Mouse (Mus musculus) layer of hippocampus, adult 2 months (tissue): ENCODE data around the gene Pth1r. TPM values are rescaled to one million over a fixed set of nuclear protein-coding genes. Genes with fewer than 3 reads are reported as not detected.

Experiments used
- DNase-seq, 2 experiments: peaks; one replicate each; pipeline ENCODE4 v3.0.0; 2022; ENCODE audit warnings: low spot score in 2 of 2
- H3K27ac ChIP-seq: fragments of 200-600 bp; 2 replicates; pipeline ENCODE4 v1.8.1; 2022
- H3K4me3 ChIP-seq: fragments of 200-600 bp; 2 replicates; pipeline ENCODE4 v1.8.1; 2022; ENCODE audit warnings: mild to moderate bottlenecking
- CTCF ChIP-seq: fragments of 200-600 bp; conservative IDR thresholded peaks from 2 replicates; pipeline ENCODE4 v1.8.1; 2022; ENCODE audit warnings: antibody characterized with exemption, mild to moderate bottlenecking, moderate library complexity
- total RNA-seq, 2 experiments: library from RNA; stranded (reverse); gene quantifications; 2 replicates each; pipeline ENCODE4 v1.2.3; 2021

The Pth1r gene
- total RNA-seq, 2 experiments from 2014 or later, result 4.4 to 5.0 TPM

GRCm38 (mm10) chr9:110702848-110703247, 44.1 kb downstream of the Pth1r start:
- TF ChIP-seq CTCF, result no peak
- no peak for DNase-seq
- Histone ChIP-seq H3K4me3 (no peak overlapping the region), H3K27ac (peak overlapping the region; percentile 33; the same call in 1 of the 2 replicates)

GRCm38 (mm10) chr9:110701114-110702032, 45.6 kb downstream of the Pth1r start:
- H3K27ac ChIP-seq, result no peak overlapping the region
- H3K4me3 ChIP-seq, result no peak overlapping the region
- DNase-seq, result no peak
- no peak for TF ChIP-seq CTCF

GRCm38 (mm10) chr9:110699574-110699973, 47.4 kb downstream of the Pth1r start:
- Histone ChIP-seq H3K4me3 (no peak overlapping the region), H3K27ac (no peak overlapping the region)
- DNase-seq, result no peak
- no peak for TF ChIP-seq CTCF

- H3K4me3 ChIP-seq, result no peak overlapping the region
Measured at GRCm38 (mm10) chr9:110697465-110697864, 49.5 kb downstream of the Pth1r start.

GRCm38 (mm10) chr9:110696427-110696826, 50.5 kb downstream of the Pth1r start:
- TF ChIP-seq CTCF, result no peak
- DNase-seq, result no peak
- H3K4me3 ChIP-seq, result no peak overlapping the region
- H3K27ac ChIP-seq, result no peak overlapping the region

More at GRCm38 (mm10) chr9:110697465-110697864, 49.5 kb downstream of the Pth1r start:
- no peak for DNase-seq
- TF ChIP-seq CTCF, result no peak
- H3K27ac ChIP-seq, result 0 out of 2 replicates have a peak overlapping the region, but pooled peaks have one; percentile 10

DNA sequence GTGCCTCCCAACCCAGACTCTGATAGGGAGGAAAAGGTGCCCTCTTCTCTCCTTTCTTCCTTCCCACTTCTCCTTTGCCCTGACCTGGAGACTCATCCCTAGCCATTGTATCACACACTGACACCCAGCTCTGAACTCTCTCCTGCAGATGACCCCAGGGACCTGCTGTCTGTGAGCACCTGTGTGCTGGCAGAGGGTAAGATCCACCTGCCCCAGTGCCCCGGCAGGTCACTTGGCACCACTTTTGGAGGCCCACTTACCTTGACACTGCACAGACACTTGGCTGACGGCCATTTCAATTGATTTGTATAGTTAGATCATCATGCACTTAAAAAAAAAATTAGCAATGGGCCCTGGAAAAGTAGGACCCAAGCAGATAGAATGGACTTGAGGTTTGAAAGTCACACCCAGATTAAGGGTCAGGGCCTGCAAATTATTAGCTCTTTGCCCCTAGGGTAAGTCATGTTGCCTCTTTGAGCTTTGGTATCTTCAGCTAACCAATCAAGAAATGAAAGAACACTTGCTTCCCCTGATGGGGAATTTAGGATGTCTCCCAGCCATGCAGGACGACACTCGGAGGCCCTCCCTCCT, 51.7 kb downstream of the Pth1r start:
- no peak overlapping the region for H3K27ac ChIP-seq
- no peak for DNase-seq
- no peak for TF ChIP-seq CTCF
- H3K4me3 ChIP-seq, result no peak overlapping the region

DNA sequence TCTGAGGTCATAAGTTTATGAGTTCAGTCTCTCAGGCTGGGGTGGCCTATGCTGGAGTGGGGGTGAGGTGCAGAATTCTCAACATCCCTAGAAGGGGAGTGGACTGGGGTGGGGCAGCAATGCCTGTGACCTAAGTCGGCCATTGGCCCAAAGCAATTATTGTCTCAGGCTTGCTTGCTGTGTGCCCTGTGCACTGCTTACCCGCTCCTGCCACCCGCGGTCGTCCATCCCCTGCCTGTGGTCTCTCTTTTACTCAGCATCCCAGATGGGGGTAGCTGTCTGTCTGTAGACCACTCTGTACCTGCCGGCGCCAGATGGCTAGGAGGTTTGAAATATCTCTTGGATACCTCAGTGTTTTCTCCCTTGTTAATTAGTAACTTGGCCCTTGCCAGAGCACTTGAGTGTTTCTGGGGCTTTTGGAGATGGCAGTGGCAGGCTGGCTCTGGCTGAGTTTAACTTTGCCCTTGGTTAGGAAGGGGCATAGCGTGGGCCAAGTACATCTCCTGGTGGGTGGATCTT, 57.6 kb downstream of the Pth1r start:
- no peak for DNase-seq
- TF ChIP-seq CTCF, result no peak
- Histone ChIP-seq H3K4me3 (no peak overlapping the region), H3K27ac (no peak overlapping the region; the same call in 1 of the 2 replicates)

DNA sequence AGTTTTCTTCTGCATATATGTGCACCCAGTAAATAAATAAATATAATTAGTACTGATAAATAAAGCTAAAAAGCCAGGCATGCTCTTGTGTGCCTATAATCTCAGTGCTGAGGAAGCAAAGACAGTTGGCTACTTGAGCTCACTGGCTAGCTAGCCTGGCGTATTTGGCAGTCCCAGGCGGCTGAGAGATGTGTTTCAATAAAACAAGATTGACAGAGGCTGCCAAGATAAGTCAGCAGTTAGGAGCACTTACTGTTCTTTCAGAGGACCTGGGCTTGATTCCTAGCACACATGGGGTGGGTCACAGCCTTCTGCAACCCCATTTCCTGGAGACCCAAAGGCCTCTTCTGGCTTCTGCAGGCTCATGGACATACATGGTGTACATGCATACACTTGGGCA, 59.1 kb downstream of the Pth1r start:
- no peak for TF ChIP-seq CTCF
- H3K27ac ChIP-seq, result no peak overlapping the region
- DNase-seq, result no peak
- H3K4me3 ChIP-seq, result no peak overlapping the region

DNA sequence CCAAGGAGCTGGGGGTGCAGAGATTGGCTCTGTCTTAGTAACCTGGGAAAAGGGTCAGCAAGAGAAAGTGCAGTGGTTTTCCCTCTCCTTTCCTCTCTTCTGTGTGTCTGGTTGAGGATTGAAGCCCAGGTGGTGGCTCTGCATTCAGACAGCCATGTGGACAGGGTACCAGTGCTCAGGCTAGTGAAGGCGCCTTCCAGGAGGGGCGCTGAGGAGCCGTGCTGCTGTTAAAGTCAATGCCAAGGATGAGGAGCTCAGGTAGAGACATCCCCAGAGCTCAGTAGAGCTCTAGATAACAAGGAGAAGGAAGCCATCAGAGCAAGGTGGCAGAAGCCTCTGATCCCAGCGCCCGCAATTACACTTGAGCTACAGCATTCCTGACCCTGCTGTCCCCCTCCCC, 59.9 kb downstream of the Pth1r start:
- Histone ChIP-seq H3K27ac (no peak overlapping the region), H3K4me3 (no peak overlapping the region)
- 0 out of 2 replicates have a peak, but pooled peaks have one; percentile 19 for TF ChIP-seq CTCF
- DNase-seq, result no peak

DNA sequence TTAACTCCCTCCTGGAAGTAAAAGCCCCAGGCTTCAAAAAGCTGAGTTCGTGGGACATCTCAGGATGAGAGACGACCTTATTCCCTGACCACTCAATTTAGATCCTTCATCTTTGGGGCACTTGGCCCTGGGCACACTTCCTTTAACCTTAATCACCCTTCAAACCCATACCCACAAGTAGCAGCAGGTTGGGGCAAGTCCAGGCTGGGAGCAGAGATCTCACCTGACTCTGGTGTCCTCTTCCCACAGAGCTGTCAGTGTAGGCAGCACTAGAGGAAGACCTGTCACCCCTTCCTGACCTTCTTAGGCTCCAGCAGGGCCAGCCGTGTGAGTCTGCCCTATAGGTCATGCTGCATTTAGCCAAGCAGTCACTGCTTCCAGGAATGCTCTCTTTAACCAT, 60.5 kb downstream of the Pth1r start:
- no peak overlapping the region for H3K4me3 ChIP-seq
- TF ChIP-seq CTCF, result no peak
- no peak overlapping the region for H3K27ac ChIP-seq

GRCm38 (mm10) chr9:110685591-110685990, 61.4 kb downstream of the Pth1r start:
- DNase-seq, result no peak
- H3K4me3 ChIP-seq, result no peak overlapping the region
- no peak for TF ChIP-seq CTCF
- no peak overlapping the region for H3K27ac ChIP-seq

More for the DNA sequence above, 60.5 kb downstream of the Pth1r start:
- DNase-seq, result no peak

GRCm38 (mm10) chr9:110685187-110685586, 61.8 kb downstream of the Pth1r start:
- peak overlapping the region; percentile 78; the same call in 1 of the 2 replicates for H3K27ac ChIP-seq
- DNase-seq, result no peak
- no peak for TF ChIP-seq CTCF
- no peak overlapping the region for H3K4me3 ChIP-seq

DNA sequence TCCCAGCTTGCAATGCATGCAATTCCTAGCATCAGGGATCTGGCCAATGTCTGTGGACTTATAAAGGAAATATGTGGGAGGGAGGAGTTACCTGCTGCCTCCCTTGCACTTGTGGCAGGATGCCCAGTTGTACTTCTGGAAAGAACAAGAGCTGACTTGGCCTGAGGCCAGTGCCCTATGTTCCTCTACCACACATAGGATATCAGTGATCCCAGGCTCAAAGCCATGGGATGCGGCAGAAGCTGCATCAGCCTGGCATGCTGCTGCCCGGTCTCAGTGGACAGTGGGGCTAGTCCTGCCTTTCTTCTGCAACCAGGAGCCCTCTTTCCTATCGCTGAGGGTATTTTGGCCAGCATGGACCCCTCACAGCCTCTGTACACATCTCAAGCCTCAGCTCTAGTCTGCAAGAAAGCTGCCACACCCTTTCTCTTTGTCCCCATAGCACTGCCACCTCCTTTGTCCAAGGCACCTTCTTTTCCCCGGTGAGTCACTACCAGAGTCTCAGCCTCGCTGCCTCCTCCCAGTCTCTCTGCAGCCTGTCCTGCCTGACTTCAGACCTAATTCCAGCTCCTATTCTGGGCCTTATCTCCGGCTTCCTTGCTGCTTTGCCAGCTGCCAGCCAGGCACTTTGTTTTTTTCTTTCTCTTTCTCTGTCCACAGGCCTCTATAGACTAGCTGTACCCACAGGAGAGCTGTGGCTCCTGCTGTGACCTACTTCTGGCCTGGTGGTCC, 62.7 kb downstream of the Pth1r start:
- H3K4me3 ChIP-seq, result no peak overlapping the region
- H3K27ac ChIP-seq, result peak overlapping the region; percentile 78
- DNase-seq, result no peak
- no peak for TF ChIP-seq CTCF
